ENCODE assay signal across 26 mouse cellular contexts in genomic region chr5:25668306-25668705, GRCm38 (mm10). TPM values are rescaled to one million over a fixed set of nuclear protein-coding genes. Genes with fewer than 3 reads are reported as not detected.
DNase-seq lines count a peak whose midpoint lies in the region; ATAC-seq and TF ChIP-seq lines count a peak whose summit lies in the region.
"Had no signal": no experiment of that assay in that cellular context is flagged by ENCODE, and none has a peak within 500 bp of the region (broad histone marks: within the 10 kb centered on the region; RNA-seq: fewer than 3 reads in every experiment).

No protein-coding gene starts in this region.

- no peaks in the 10 kb centered on the region for H3K27me3 ChIP-seq in heart, embryonic 10.5 days (ENCODE audit: insufficient read depth, poor library complexity, severe bottlenecking)
- no peaks in the 10 kb centered on the region for H3K27me3 ChIP-seq in hindbrain, postnatal 0 days (ENCODE audit: insufficient read depth, low read length)
- H3K27me3 ChIP-seq: embryonic facial prominence, embryonic 12.5 days; embryonic facial prominence, embryonic 15.5 days; heart, embryonic 13.5 days; hindbrain, embryonic 12.5 days; hindbrain, embryonic 15.5 days; intestine, embryonic 15.5 days; Patski had no signal

- H3K9me3 ChIP-seq in heart, embryonic 10.5 days = no peaks in the 10 kb centered on the region
- H3K9me3 ChIP-seq in hindbrain, postnatal 0 days (ENCODE audit: low read length) = no peaks in the 10 kb centered on the region
- H3K9me3 ChIP-seq: embryonic facial prominence, embryonic 12.5 days; embryonic facial prominence, embryonic 15.5 days; G1E; heart, embryonic 13.5 days; hindbrain, embryonic 12.5 days; hindbrain, embryonic 15.5 days; intestine, embryonic 15.5 days had no signal

- 82% methylated on average over 9 of the region's 9 CpGs for WGBS in heart, embryonic 10.5 days
- 88% methylated on average over 9 of the region's 9 CpGs for WGBS in hindbrain, postnatal 0 days

- ATAC-seq in hindbrain, postnatal 0 days = no peak
- ATAC-seq: activated CD4-positive, CD25-positive, alpha-beta regulatory T cell, adult 4 months; forebrain, embryonic 14.5 days; forebrain, postnatal 0 days; intestine, embryonic 15.5 days; Patski had no signal

- no peak overlapping the region for H3K4me3 ChIP-seq in heart, embryonic 10.5 days
- H3K4me3 ChIP-seq in hindbrain, postnatal 0 days (ENCODE audit: low read length) = no peak overlapping the region
- H3K4me3 ChIP-seq: embryonic facial prominence, embryonic 12.5 days; embryonic facial prominence, embryonic 15.5 days; heart, embryonic 13.5 days; hindbrain, embryonic 12.5 days; hindbrain, embryonic 15.5 days; intestine, embryonic 15.5 days had no signal

- H3K36me3 ChIP-seq in heart, embryonic 10.5 days = no peaks in the 10 kb centered on the region
- H3K36me3 ChIP-seq in hindbrain, postnatal 0 days (ENCODE audit: insufficient read depth, low read length) = no peaks in the 10 kb centered on the region
- H3K36me3 ChIP-seq: embryonic facial prominence, embryonic 12.5 days; embryonic facial prominence, embryonic 15.5 days; heart, embryonic 13.5 days; hindbrain, embryonic 12.5 days; hindbrain, embryonic 15.5 days; intestine, embryonic 15.5 days had no signal

- H3K4me1 ChIP-seq in heart, embryonic 10.5 days = peaks cover 3% of the 10 kb centered on the region; the same call in 1 of the 2 replicates
- no peaks in the 10 kb centered on the region for H3K4me1 ChIP-seq in hindbrain, postnatal 0 days (ENCODE audit: insufficient read depth, low read length)
- H3K4me1 ChIP-seq: intestine, embryonic 15.5 days had no signal

- intact Hi-C loops in heart, postnatal 25 days (cut with DNase I) = no loop called here

- no peak overlapping the region for H3K9ac ChIP-seq in hindbrain, postnatal 0 days (replicated peaks; ENCODE audit: low read length)
- H3K9ac ChIP-seq: embryonic facial prominence, embryonic 12.5 days; embryonic facial prominence, embryonic 15.5 days; forebrain, postnatal 0 days; heart, embryonic 13.5 days; hindbrain, embryonic 12.5 days; hindbrain, embryonic 15.5 days; intestine, embryonic 15.5 days had no signal

- no peak overlapping the region for H3K27ac ChIP-seq in heart, embryonic 10.5 days
- no peak overlapping the region for H3K27ac ChIP-seq in hindbrain, postnatal 0 days
- H3K27ac ChIP-seq: embryonic facial prominence, embryonic 12.5 days; embryonic facial prominence, embryonic 15.5 days; heart, embryonic 13.5 days; hindbrain, embryonic 12.5 days; hindbrain, embryonic 15.5 days; intestine, embryonic 15.5 days had no signal

- no peak for TF ChIP-seq CTCF in hindbrain, postnatal 0 days (IDR thresholded peaks at IDR 0.05; ENCODE audit: low read depth)

- H3K4me2 ChIP-seq in hindbrain, postnatal 0 days (ENCODE audit: low read depth, low read length) = no peak overlapping the region
- H3K4me2 ChIP-seq: embryonic facial prominence, embryonic 12.5 days; embryonic facial prominence, embryonic 15.5 days; heart, embryonic 13.5 days; hindbrain, embryonic 12.5 days; hindbrain, embryonic 15.5 days; intestine, embryonic 15.5 days had no signal

- peak; percentile 43 for DNase-seq in heart, embryonic 10.5 days (ENCODE audit: low spot score)
- no peak for DNase-seq in heart, postnatal 25 days (ENCODE audit: low spot score)
- DNase-seq in ES-CJ7 (ENCODE audit: low read depth, low spot score) = peak; percentile 97
- peak; percentile 96 for DNase-seq in ZHBTc4 (ENCODE audit: low read depth, low spot score)
- no peak for DNase-seq in embryo, embryonic 9.5 days (ENCODE audit: extremely low spot score)
- DNase-seq in hindbrain, postnatal 0 days (ENCODE audit: low spot score) = no peak
- DNase-seq: adrenal gland, adult 8-10 months; adrenal gland, postnatal 36 days; cerebellum, adult 18-20 months; cerebellum, adult 9-10 months; cerebellum, postnatal 14 days; forebrain, postnatal 0 days; gastrocnemius, postnatal 25 days; heart, adult 18-20 months; heart, postnatal 14 days; kidney, adult 11 months had no signal

RNA-seq across cellular contexts. Expression of gene Xrcc2, which starts 37.3 kb away (rescaled TPM):
- 13.0 and 13.2 TPM in 2 replicates for polyA plus RNA-seq in heart, embryonic 10.5 days (2016; fragmentation: Nextera tagmentation; extraction: Ambion mirVana)
- total RNA-seq in heart, postnatal 25 days (2021) = 1 to 10 TPM; 4.9 to 5.5 TPM
- total RNA-seq in hindbrain, postnatal 0 days (2014; rRNA removed) = 13.4 and 23.2 TPM in 2 replicates
- 5.5 and 5.7 TPM in 2 replicates for polyA plus RNA-seq in hindbrain, postnatal 0 days (2015; fragmentation: Nextera tagmentation; extraction: Ambion mirVana)

Comparison
In these comparisons a context has a peak if more than half of its experiments do, and no peak if none do; other contexts are left out.
1. DNase-seq: peak in heart, embryonic 10.5 days (single experiment), ES-CJ7 (single experiment) and ZHBTc4 (single experiment); none in heart, postnatal 25 days (single experiment), embryo, embryonic 9.5 days (single experiment) and hindbrain, postnatal 0 days (single experiment).